Mouse (Mus musculus) bone marrow macrophage, adult 2 months (primary cell): ENCODE results near the gene Calr3. TPM values are rescaled to one million over a fixed set of nuclear protein-coding genes. Genes with fewer than 3 reads are reported as not detected.

ENCODE experiments used
- H3K27ac ChIP-seq: 2 replicates; pipeline ENCODE4 v1.5.1; 2012; ENCODE audit warnings: low read depth, low read length; ENCODE audit not compliant: insufficient read depth
- H3K4me1 ChIP-seq: 2 replicates; pipeline ENCODE4 v1.6.1; 2012; ENCODE audit warnings: low read length; ENCODE audit not compliant: control insufficient read depth, insufficient read depth
- H3K4me3 ChIP-seq: 2 replicates; pipeline ENCODE4 v1.5.1; 2012; ENCODE audit warnings: mild to moderate bottlenecking, low read length, moderate library complexity; ENCODE audit not compliant: insufficient read depth
- CTCF ChIP-seq: IDR thresholded peaks from 2 replicates; pipeline ENCODE4 v1.5.1; 2012; ENCODE audit warnings: low read depth, mild to moderate bottlenecking, low read length, moderate library complexity
- POLR2A ChIP-seq: IDR thresholded peaks from 2 replicates; pipeline ENCODE4 v1.6.1; 2012; ENCODE audit warnings: mild to moderate bottlenecking, low read depth, low read length, borderline replicate concordance
- polyA plus RNA-seq: library from polyadenylated mRNA; stranded (reverse); fragments of >200 nt; gene quantifications from 2 replicates; pipeline ENCODE4 v1.2.4, GENCODE M21; 2012; ENCODE audit not compliant: missing spikeins, insufficient read depth, insufficient read length

Gene Calr3
- 0.52 and 0.79 TPM in 2 replicates for polyA plus RNA-seq

DNA sequence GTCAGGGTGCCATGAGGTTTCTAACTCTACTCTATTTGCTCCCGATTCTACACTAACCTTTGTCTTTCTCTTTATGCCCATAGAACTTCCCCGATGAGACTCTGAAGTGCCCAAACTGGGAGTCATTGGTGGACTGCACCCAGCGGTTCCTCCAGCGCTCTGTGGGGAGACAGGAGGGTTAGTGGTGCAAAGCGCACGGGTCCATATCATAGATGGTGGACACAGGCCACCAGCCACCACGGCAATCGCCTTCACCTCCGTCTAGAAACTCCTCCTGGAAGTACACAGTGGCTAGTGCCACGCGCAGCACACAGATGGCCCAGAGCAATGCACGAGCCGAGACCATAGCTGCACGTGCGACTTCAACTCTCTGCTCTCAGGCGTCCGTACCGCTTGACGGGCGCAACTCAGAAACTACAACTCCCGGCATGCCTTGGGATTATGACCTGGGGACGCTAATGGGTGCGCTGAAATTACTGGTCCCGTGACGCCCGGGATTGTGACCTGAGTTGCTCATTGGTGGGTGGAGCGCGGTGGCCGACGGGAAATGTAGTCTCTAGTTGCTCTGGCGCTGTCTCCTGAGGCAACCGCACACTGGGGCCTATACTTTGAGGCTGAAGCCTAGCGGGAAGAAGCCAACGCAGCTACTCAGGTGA lies at the start of gene Calr3, which contains the start of gene 1700030K09Rik:
TSS of gene Calr3 (minus strand) at position 533 of the 656 bp plus-strand sequence.
TSS of gene 1700030K09Rik (plus strand) at position 543 of the 656 bp plus-strand sequence.
- TF ChIP-seq POLR2A: no peak
- no peak for TF ChIP-seq CTCF
- Histone ChIP-seq H3K4me1 (peaks cover 9% of the 10 kb centered on the region), H3K4me3 (peak within 1 kb of the TSS; percentile 72), H3K27ac (peak within 1 kb of the TSS; percentile 30; the same call in 1 of the 2 replicates)

DNA sequence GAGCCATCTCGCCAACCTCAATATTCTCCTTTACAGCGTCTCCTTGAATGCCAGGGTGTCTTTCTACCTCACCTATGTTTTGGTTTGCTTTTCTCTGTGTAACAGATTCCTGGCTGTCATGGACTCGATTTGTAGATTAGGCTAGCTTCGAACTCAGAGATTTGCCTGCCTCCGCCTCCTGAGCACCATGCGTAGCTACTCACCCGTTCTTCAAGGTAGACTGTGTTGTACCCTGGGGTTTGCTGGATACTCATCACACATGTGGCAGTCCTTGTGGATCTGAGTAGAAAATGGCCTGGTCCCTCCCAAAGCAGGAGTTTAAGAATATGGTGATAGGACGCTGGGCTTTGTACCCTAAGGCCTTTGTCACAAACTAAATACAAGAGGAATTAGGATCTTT lies 49.7 kb upstream of the Calr3 start:
- no peak for TF ChIP-seq CTCF
- no peak for TF ChIP-seq POLR2A
- peak overlapping the region; percentile 82 for H3K4me3 ChIP-seq
- peaks cover 7% of the 10 kb centered on the region for H3K4me1 ChIP-seq
- no peak overlapping the region for H3K27ac ChIP-seq

DNA sequence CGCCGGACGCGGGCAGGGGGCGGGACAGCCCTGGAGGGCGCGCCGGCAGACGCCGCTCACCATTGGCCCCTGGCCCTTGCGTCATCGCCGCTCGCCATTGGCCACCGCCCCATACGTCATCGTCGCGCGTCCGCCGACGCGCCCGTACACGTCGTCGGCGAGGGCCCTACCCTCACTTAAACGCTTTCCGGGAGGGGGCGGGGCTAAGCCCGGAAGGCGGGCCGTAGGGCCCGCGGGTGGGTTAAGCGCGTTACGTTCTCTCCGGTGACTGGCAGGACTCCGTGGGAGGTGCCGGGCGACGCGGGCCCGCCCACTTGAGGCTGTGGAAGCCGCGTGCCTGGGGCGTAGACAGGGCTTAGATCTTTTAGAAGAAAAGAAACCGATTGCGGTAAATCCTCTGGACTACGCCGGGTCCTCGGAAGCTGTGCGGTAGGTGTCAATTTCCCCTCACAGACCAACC lies 49.0 kb upstream of the Calr3 start:
- H3K27ac ChIP-seq: peak overlapping the region; percentile 26
- peaks cover 9% of the 10 kb centered on the region for H3K4me1 ChIP-seq
- TF ChIP-seq CTCF: no peak
- TF ChIP-seq POLR2A: no peak
- peak overlapping the region; percentile 94 for H3K4me3 ChIP-seq

DNA sequence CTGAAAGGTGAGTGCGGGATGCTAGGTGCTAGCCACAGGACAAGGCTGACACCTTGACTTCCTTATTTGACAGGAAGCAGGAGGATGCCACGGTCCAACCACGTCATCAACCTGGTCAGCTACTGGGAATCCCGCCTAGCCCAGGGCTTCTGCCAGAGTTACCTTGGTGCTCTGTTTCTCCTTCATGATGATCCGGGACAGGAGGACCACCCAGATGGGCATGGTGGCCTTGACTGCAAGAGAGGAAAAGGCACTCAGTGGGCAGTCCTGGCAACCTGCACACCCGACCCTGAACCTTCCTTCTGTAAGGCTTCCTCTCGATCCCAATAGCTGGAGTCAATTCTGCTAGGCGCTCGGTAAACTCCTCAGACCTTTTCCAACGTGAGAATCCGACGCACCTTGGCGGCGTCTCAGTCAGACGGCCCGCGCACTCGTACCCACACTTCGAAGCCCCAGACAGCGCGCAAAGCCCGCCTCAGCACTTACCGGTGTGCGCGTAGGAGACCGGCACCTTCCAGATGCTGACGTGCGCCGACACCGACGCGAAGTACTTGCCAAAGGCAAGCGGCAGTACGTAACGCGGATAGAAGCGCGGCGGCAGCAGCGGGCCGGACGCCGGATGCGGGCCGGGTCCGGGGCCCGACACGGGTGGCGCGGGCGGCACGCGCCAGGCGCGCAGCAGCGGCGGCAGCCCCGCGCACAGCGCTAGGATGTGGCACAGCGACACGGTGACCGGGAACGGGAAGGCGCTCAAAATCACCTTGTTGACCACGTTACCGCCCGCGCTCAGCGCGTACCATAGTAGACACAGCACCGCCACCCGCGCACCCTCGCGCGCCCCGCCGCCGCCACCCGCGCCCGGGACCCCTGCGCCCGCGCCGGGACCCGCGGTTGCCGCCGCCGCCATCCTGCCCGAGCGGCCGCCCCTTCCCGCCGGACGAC lies 48.3 kb upstream of the Calr3 start, which contains the start of gene Slc35e1:
TSS of gene Slc35e1 (minus strand) at position 935 of the 942 bp plus-strand sequence.
- Histone ChIP-seq H3K4me3 (peak within 1 kb of the TSS; percentile 94), H3K27ac (peak within 1 kb of the TSS; percentile 26), H3K4me1 (peaks cover 15% of the 10 kb centered on the region)
- no peak for TF ChIP-seq CTCF
- no peak for TF ChIP-seq POLR2A

DNA sequence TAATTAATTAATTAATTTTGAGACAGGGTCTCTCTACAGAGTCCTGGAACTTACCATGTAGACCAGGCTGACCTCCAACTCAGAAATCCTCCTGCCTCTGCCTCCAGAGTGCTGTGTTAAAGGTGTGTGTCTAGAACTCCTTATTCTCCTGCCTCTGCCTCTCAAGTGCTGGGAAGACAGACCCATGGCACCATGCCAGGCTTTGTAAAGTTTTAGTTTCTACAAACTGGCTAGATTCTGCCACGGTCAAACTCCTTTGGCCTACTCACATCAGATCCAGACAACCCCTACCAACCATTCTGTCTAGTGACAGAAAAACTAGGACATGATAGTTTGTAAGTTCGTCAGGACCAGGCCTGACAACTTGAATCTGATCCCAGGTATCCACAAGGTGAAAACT lies 47.3 kb upstream of the Calr3 start:
- Histone ChIP-seq H3K4me3 (no peak overlapping the region), H3K27ac (no peak overlapping the region), H3K4me1 (peaks cover 25% of the 10 kb centered on the region)
- TF ChIP-seq POLR2A: no peak
- no peak for TF ChIP-seq CTCF

DNA sequence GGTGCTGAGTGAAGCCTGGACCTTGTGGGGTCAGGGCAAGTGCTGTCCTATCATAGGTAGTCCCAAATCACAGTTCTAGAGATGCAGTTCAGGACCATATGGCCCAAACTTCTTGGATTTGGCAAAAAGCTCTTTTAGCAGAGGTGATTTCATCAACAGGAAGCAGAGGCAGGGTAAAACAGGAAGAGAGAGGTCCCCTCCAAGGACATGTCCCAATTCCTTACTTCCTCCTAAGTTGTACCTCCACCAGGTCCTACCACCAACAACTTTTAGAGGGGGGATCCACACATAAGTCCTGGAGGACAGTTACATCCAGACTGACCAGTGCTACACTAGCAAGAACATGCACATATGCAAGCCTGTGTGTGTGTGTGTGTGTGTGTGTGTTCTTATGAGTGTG lies 43.3 kb upstream of the Calr3 start:
- TF ChIP-seq POLR2A (no peak), CTCF (no peak)
- no peak overlapping the region for H3K4me3 ChIP-seq
- peaks cover 33% of the 10 kb centered on the region for H3K4me1 ChIP-seq
- H3K27ac ChIP-seq: peak overlapping the region; percentile 76

DNA sequence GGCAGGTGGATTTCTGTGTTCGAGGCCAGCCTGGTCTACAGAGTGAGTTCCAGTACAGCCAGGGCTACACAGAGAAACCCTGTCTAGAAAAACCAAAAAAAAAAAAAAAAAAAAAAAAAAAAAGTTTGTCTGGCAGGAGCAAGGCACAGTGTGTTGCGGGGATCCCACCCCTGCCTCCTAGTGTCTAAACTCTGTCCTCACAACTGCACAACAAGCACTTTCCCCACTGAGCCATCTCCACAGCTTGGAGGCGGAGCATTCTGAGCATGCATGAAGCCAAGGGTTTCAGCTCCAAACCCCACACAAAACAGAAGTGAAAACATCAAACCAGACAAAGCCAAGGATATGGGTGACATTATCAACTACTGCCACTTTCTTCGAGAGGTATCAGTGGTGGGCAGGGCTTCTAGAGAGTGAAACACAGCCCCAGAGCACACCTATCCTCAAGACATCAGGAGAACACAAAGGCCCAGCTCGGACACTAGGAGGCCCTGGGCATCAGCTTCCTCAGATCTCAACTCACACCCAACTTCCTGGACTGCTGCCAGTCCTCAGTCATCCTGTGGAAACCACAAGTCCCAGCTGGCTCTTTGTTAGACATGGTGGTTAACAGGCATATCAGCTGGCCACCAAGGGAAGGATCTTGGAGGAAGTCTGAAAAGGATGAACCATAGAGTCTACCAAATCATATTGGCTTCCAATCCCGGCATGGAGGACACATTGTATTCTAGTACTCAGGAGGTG lies 42.0 kb upstream of the Calr3 start:
- Histone ChIP-seq H3K27ac (peak overlapping the region; percentile 76), H3K4me3 (no peak overlapping the region), H3K4me1 (peaks cover 27% of the 10 kb centered on the region)
- no peak for TF ChIP-seq POLR2A
- TF ChIP-seq CTCF: no peak; the same call in 1 of the 2 replicates

DNA sequence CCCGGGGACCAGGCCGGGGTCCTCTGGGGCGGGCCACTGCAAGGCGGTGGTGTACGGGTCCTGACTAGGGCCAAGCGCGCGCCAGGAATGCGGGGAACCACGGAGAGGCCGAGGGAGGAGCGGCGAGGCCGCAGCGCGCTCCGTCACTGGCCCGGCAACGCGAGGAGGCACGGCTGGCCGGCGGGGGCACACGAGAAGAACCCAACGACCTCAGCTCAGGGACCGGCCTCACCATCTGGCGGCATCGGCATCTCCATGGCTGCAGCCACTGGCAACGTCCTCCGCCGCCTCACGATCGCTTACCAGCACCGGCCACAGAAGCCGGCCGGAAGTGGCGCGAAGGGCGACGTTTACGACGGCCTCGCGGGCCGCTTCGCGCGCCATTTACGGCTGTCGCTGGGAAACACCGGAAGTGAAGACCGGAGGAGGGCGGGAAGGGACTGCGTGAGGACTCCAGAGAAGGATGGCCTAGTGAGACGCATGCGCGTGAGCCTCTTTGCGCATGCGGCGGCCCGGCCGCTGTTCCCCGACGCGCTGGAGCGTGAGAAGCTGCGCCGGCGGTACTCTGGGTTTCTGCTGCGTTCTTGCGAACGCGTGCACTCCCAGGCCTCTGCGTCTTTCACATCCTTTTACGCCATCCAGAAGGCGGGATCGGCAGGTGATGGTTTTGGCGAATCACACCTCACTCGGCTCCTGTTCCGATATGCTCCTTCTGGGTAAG lies 31.3 kb upstream of the Calr3 start, which contains the start of gene Cherp:
TSS of gene Cherp (minus strand) at position 401 of the 721 bp plus-strand sequence.
- Histone ChIP-seq H3K4me3 (peak within 1 kb of the TSS; percentile 80), H3K4me1 (peaks cover 9% of the 10 kb centered on the region), H3K27ac (peak within 1 kb of the TSS; percentile 84)
- TF ChIP-seq POLR2A (0 out of 2 replicates have a peak, but pooled peaks have one; percentile 36), CTCF (no peak)
